Mouse (Mus musculus): ENCODE measurements around the gene Ttc17. TPM values are rescaled to one million over a fixed set of nuclear protein-coding genes. Genes with fewer than 3 reads are reported as not detected.

The Ttc17 gene
- polyA plus RNA-seq, 1 experiment: 38.7 TPM

DNA sequence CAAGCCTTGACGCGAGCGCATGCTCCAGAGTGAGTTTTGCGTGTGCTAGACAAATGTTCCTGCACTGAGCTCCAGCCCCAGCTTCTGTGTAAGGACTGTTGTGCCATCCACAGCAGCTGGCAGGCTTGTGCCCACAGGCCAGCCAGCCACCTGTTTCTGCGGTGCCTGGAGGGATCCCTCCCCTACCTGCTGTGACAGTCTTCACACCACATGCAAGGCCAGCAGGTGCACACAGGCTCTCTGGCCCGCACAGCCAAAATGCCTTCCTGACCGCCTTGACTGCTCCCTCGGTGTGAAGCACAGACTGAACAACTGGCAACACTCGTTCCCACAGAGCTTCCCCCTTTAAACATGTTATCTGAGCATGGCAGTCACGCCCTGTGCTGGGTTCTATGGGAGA, 102.5 kb downstream of the Ttc17 start:
- no peak overlapping the region for H3K27ac ChIP-seq (ENCODE audit: insufficient read depth, low read depth, low read length)
- no peak for TF ChIP-seq CTCF (IDR thresholded peaks at IDR 0.05; ENCODE audit: low read depth, low read length)
- no peak for TF ChIP-seq POLR2A (IDR thresholded peaks at IDR 0.05; ENCODE audit: borderline replicate concordance, low read depth, low read length)
- no peak overlapping the region for H3K4me3 ChIP-seq (ENCODE audit: insufficient read depth, low read length)
- H3K4me1 ChIP-seq (ENCODE audit: control insufficient read depth, insufficient read depth, low read length): no peaks in the 10 kb centered on the region

DNA sequence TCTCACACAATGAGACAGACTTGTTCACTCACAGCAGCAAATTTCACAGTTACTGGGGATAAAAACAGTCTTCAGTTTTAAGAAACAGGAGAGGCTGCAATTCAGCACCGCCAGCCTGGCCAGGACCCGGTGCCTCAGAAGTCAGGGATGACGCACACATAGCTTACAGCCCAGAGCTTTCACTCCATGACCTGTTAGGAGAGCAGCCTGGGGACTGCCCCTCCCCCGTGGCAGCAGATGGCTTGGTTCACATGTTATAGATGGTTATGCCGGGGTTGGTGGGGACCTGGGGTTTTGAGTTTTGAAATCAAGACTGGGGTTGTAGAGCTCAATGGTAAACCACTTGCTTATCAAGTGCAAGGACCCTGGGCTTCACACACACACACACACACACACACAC, 104.1 kb downstream of the Ttc17 start:
- Histone ChIP-seq H3K27ac (ENCODE audit: insufficient read depth, low read depth, low read length) (no peak overlapping the region), H3K4me3 (ENCODE audit: insufficient read depth, low read length) (no peak overlapping the region), H3K4me1 (ENCODE audit: control insufficient read depth, insufficient read depth, low read length) (no peaks in the 10 kb centered on the region)
- TF ChIP-seq CTCF (IDR thresholded peaks at IDR 0.05; ENCODE audit: low read depth, low read length) (no peak), POLR2A (IDR thresholded peaks at IDR 0.05; ENCODE audit: borderline replicate concordance, low read depth, low read length) (no peak)

DNA sequence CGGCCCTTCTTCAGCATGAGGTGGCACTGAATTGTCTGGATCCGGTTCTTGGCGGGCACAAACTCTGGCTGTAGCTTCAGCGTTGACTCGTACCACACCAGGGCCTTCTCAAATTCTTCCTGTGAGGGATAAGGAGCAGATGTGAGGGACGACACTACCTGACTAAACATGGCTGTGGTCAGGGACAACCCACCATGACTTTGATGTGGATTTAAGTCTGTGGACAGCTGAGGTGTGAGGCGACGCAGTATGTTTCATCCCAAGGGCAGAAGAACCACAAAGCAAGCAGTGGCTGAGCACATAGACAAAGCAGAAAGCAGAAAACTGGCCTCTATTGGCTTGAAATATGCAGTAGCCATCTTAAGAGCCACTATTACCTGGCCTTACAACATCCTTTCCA, 104.7 kb downstream of the Ttc17 start:
- no peak overlapping the region for H3K4me3 ChIP-seq (ENCODE audit: insufficient read depth, low read length)
- no peak overlapping the region for H3K27ac ChIP-seq (ENCODE audit: insufficient read depth, low read depth, low read length)
- no peak for TF ChIP-seq CTCF (IDR thresholded peaks at IDR 0.05; ENCODE audit: low read depth, low read length)
- no peaks in the 10 kb centered on the region for H3K4me1 ChIP-seq (ENCODE audit: control insufficient read depth, insufficient read depth, low read length)

DNA sequence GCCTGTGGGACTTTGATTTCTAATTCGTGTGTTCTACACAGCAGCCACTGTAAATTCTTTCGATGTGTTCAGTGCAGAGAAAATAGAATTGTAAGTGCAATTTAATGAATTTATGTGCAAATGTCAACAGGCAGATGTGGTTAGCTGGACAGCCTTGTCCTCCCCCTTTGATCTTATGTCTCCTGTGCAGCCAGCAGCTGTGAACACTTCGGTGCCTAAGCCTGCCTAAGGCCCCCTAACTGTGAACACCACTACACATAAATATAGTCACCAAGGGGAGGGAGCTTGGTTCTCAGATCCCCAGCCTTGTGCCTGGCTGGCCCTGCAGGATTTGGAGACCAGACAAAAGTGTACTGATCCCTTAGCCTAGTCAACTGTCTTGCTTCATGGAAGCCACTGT, 109.0 kb downstream of the Ttc17 start:
- TF ChIP-seq POLR2A (IDR thresholded peaks at IDR 0.05; ENCODE audit: borderline replicate concordance, low read depth, low read length): no peak
- TF ChIP-seq CTCF (IDR thresholded peaks at IDR 0.05; ENCODE audit: low read depth, low read length): no peak
- no peaks in the 10 kb centered on the region for H3K4me1 ChIP-seq (ENCODE audit: control insufficient read depth, insufficient read depth, low read length)
- no peak overlapping the region for H3K4me3 ChIP-seq (ENCODE audit: insufficient read depth, low read length)
- H3K27ac ChIP-seq (ENCODE audit: insufficient read depth, low read depth, low read length): no peak overlapping the region

DNA sequence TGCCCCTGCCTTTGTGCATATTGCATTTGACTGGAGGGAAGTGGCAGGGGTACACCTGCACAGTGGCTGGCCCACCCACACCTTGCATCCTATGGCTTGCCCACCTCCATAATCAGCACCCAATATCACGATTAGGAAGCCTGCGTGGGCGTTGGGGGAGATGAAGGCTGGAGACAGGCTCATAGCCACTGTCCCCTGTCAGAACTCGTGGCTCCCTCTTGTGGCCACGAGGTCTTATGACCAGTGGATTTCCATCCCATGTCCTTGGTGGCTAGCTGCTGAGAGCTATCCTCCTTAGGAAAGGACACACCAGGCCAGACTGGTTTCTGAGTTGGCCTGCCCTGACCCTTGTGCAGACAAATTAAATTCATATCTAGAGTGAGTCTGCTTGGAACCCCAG, 116.0 kb downstream of the Ttc17 start:
- TF ChIP-seq POLR2A (IDR thresholded peaks at IDR 0.05; ENCODE audit: borderline replicate concordance, low read depth, low read length): no peak
- peak; percentile 68 for TF ChIP-seq CTCF (IDR thresholded peaks at IDR 0.05; ENCODE audit: low read depth, low read length)
- Histone ChIP-seq H3K4me3 (ENCODE audit: insufficient read depth, low read length) (no peak overlapping the region), H3K27ac (ENCODE audit: insufficient read depth, low read depth, low read length) (no peak overlapping the region), H3K4me1 (ENCODE audit: control insufficient read depth, insufficient read depth, low read length) (peaks cover 10% of the 10 kb centered on the region)

DNA sequence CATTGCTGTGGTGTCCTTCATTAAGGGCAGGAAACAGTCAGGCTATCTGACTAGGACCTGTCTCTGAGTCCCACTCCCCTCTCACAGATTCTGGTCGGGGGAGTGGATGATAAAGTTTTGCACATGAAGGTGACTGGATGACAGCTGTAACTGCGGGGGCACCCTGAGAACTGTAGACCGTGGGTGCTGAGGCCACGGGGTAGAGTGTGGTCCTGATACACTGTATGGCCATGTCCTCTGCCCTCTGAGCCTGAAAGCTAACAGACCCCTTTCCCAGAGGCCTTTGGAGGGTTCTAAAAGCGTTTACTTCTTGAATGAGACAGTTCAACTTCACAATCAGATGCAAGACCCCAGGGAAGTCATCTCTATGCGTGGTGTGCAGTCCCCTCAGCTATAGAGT, 116.8 kb downstream of the Ttc17 start:
- TF ChIP-seq CTCF (IDR thresholded peaks at IDR 0.05; ENCODE audit: low read depth, low read length): no peak
- no peak for TF ChIP-seq POLR2A (IDR thresholded peaks at IDR 0.05; ENCODE audit: borderline replicate concordance, low read depth, low read length)
- no peak overlapping the region for H3K27ac ChIP-seq (ENCODE audit: insufficient read depth, low read depth, low read length)
- no peak overlapping the region for H3K4me3 ChIP-seq (ENCODE audit: insufficient read depth, low read length)
- H3K4me1 ChIP-seq (ENCODE audit: control insufficient read depth, insufficient read depth, low read length): peaks cover 10% of the 10 kb centered on the region

DNA sequence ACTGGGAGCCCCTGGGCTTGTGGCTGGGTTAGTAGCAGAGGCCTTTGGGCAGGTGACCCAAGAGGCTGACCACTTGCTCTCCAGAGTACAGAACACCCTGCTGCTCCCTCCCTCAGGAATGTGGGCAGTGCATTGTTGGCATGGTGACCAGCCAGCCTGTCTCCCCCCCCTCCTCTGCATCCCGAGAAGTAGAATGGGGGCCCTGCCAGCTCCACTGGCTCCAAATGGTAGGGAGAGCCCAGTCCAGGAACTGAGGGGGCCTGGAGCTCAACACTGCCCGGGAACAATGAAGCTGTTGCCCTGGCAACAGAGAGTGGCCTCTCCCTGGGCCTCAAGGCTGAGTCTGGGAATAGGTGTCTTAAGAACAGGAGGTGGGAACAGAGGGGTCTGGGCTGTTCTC, 117.3 kb downstream of the Ttc17 start:
- TF ChIP-seq POLR2A (IDR thresholded peaks at IDR 0.05; ENCODE audit: borderline replicate concordance, low read depth, low read length): no peak
- no peak for TF ChIP-seq CTCF (IDR thresholded peaks at IDR 0.05; ENCODE audit: low read depth, low read length)
- Histone ChIP-seq H3K4me3 (ENCODE audit: insufficient read depth, low read length) (no peak overlapping the region), H3K4me1 (ENCODE audit: control insufficient read depth, insufficient read depth, low read length) (peaks cover 10% of the 10 kb centered on the region)

DNA sequence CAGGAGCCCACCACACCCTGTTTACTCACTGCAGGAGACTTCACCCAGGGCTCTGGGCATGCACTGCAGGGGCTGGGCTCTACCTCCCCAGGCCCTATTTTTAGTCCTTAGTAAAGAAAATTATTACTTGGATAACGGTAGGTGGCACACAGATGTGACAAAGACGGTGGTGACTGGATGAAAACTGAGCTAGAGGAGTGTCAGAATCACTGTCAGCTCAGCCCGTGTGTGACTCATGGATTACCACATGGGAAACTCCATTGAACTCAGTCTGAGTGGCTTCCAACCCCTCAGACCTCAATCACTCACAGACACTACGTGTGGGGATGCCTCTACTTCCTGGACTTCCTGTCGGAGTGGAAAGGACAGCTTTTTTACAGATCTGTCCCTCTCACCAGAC, 118.4 kb downstream of the Ttc17 start:
- no peak overlapping the region for H3K4me3 ChIP-seq (ENCODE audit: insufficient read depth, low read length)
- TF ChIP-seq CTCF (IDR thresholded peaks at IDR 0.05; ENCODE audit: low read depth, low read length) (no peak), POLR2A (IDR thresholded peaks at IDR 0.05; ENCODE audit: borderline replicate concordance, low read depth, low read length) (no peak)
- peaks cover 10% of the 10 kb centered on the region for H3K4me1 ChIP-seq (ENCODE audit: control insufficient read depth, insufficient read depth, low read length)
- H3K27ac ChIP-seq (ENCODE audit: insufficient read depth, low read depth, low read length): no peak overlapping the region

More for the DNA sequence above, 117.3 kb downstream of the Ttc17 start:
- no peak overlapping the region for H3K27ac ChIP-seq (ENCODE audit: insufficient read depth, low read depth, low read length)

DNA sequence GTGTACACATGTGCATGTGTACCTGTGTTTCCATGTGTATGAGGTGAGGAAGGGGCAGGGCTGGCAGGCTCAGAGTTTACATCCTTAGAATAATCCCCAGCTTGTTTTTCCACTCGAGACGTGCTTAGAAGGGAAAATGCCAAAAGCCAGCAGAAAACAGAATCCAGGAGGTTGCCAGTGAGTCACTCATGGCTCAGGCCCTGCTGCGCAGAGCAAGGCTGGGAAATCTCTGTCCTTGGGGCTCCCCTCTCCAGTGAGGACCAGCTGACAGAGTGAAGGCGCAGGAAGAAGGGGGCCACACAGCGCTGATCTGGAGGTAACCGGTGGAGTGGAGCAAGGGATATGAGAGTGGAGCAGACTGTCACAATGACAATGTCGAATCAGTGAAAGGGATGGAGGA, 119.1 kb downstream of the Ttc17 start:
- no peak for TF ChIP-seq CTCF (IDR thresholded peaks at IDR 0.05; ENCODE audit: low read depth, low read length)
- no peak for TF ChIP-seq POLR2A (IDR thresholded peaks at IDR 0.05; ENCODE audit: borderline replicate concordance, low read depth, low read length)
- peaks cover 10% of the 10 kb centered on the region for H3K4me1 ChIP-seq (ENCODE audit: control insufficient read depth, insufficient read depth, low read length)
- H3K4me3 ChIP-seq (ENCODE audit: insufficient read depth, low read length): no peak overlapping the region
- no peak overlapping the region for H3K27ac ChIP-seq (ENCODE audit: insufficient read depth, low read depth, low read length)

DNA sequence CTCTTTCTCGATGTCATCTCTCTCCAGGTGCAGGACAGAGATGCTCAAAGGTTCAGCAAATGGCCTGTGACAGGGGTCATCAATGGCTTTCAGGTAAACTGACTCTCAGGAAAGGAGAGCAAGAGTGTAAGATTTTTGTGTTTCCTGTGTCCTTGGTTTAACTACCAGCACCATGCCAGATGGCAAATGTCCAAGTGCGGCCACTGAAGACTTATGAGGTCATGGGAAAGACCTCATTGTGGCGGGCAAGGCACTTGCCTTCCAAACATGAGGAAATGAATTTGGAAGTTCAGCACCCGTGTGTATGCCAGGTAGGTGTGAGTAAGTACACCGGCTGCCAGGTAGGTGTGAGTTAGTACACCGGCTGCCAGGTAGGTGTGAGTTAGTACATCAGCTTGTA, 123.0 kb downstream of the Ttc17 start:
- H3K27ac ChIP-seq (ENCODE audit: insufficient read depth, low read depth, low read length): no peak overlapping the region
- no peak overlapping the region for H3K4me3 ChIP-seq (ENCODE audit: insufficient read depth, low read length)
- TF ChIP-seq CTCF (IDR thresholded peaks at IDR 0.05; ENCODE audit: low read depth, low read length) (no peak), POLR2A (IDR thresholded peaks at IDR 0.05; ENCODE audit: borderline replicate concordance, low read depth, low read length) (no peak)
- peaks cover 8% of the 10 kb centered on the region for H3K4me1 ChIP-seq (ENCODE audit: control insufficient read depth, insufficient read depth, low read length)

DNA sequence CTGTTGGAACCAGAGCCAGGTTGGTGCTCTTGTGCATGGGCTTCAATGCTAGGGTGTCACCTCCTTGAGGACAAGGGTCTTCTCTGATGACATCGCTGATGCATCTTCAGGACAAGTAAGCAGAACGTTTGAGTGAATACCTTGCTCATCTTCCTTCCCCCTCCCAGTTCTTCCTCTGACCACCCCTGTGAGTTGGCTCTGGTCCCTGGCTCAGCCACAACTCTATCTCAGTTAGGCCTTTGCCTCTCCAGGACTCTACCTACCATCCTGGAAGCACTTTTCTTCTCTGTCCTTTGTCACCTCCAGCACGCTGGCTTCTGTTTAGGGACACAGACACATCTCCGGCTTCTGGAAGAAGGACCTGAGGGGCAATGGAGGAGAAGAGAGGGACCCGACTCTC, 126.9 kb downstream of the Ttc17 start:
- peaks cover 2% of the 10 kb centered on the region; the same call in 1 of the 2 replicates for H3K4me1 ChIP-seq (ENCODE audit: control insufficient read depth, insufficient read depth, low read length)

More for the DNA sequence above, 126.9 kb downstream of the Ttc17 start:
- Histone ChIP-seq H3K27ac (ENCODE audit: insufficient read depth, low read depth, low read length) (no peak overlapping the region), H3K4me3 (ENCODE audit: insufficient read depth, low read length) (no peak overlapping the region)
- TF ChIP-seq CTCF (IDR thresholded peaks at IDR 0.05; ENCODE audit: low read depth, low read length): no peak
- no peak for TF ChIP-seq POLR2A (IDR thresholded peaks at IDR 0.05; ENCODE audit: borderline replicate concordance, low read depth, low read length)
